Mouse (Mus musculus): ENCODE data around the gene Micu2. TPM values are rescaled to one million over a fixed set of nuclear protein-coding genes. Genes with fewer than 3 reads are reported as not detected.
A peak's percentile ranks its signal among the peaks of the same experiment; 100 is the strongest.
"Not testable (repeated sequence)": the region's sequence is repeated elsewhere in the genome, so short reads cannot be mapped to it uniquely, and the experiment has no call there.

Gene Micu2
- total and polyA plus RNA-seq, 3 experiments, result 22.1 to 77.7 (median 70.3) TPM

GRCm38 (mm10) chr14:57911316-57911715, 87.7 kb downstream of the Micu2 start:
- intact Hi-C loops (cut with DNase I), result loop anchor here (2.0 to 10.0 kb wide), 6 partner anchors 29 to 537 kb away; partner anchors contain the start of genes Mrpl57 and Ska3
- no peak overlapping the region for H3K9ac ChIP-seq (ENCODE audit: low read depth, low read length)
- no peaks in the 10 kb centered on the region; the same call in 1 of the 2 replicates for H3K36me3 ChIP-seq (ENCODE audit: control insufficient read depth, insufficient read depth, low read length)

GRCm38 (mm10) chr14:57910501-57911068, 88.5 kb downstream of the Micu2 start:
- intact Hi-C loops (cut with DNase I), result loop anchor here (1.0 to 10.0 kb wide), 7 partner anchors 28 to 536 kb away; partner anchors contain the start of genes Mrpl57 and Ska3
- 19% methylated on average over 26 of the region's 26 CpGs for WGBS
- Histone ChIP-seq H3K79me2 (replicated peaks; ENCODE audit: control insufficient read depth, insufficient read depth, low read length) (no peaks in the 10 kb centered on the region), H3K27me3 (ENCODE audit: control insufficient read depth, insufficient read depth, low read length) (no peaks in the 10 kb centered on the region), H3K36me3 (ENCODE audit: control insufficient read depth, insufficient read depth, low read length) (no peaks in the 10 kb centered on the region), H3K27ac (peak overlapping the region; percentile 61), H3K4me1 (ENCODE audit: control insufficient read depth, insufficient read depth, low read length) (peaks cover 2% of the 10 kb centered on the region), H3K9ac (ENCODE audit: low read depth, low read length) (no peak overlapping the region), H3K4me3 (peak overlapping the region; percentile 41)
- DNase-seq, result peak; percentile 84 to 87
- TF ChIP-seq EP300 (IDR thresholded peaks at IDR 0.05; ENCODE audit: insufficient read depth, low read depth, low read length) (peak; percentile 97), POLR2A (IDR thresholded peaks at IDR 0.05; ENCODE audit: insufficient read depth, low read depth, low read length) (0 out of 2 replicates have a peak, but pooled peaks have one; percentile 20), CTCF (IDR thresholded peaks at IDR 0.05) (peak; percentile 86)

More at GRCm38 (mm10) chr14:57911316-57911715, 87.7 kb downstream of the Micu2 start:
- DNase-seq, result no peak
- Histone ChIP-seq H3K27ac (no peak overlapping the region), H3K27me3 (ENCODE audit: control insufficient read depth, insufficient read depth, low read length) (no peaks in the 10 kb centered on the region), H3K4me3 (no peak overlapping the region), H3K79me2 (replicated peaks; ENCODE audit: control insufficient read depth, insufficient read depth, low read length) (no peaks in the 10 kb centered on the region), H3K4me1 (ENCODE audit: control insufficient read depth, insufficient read depth, low read length) (peaks cover 2% of the 10 kb centered on the region)
- TF ChIP-seq CTCF (IDR thresholded peaks at IDR 0.05), result no peak
- no peak for TF ChIP-seq EP300 (IDR thresholded peaks at IDR 0.05; ENCODE audit: insufficient read depth, low read depth, low read length)
- TF ChIP-seq POLR2A (IDR thresholded peaks at IDR 0.05; ENCODE audit: insufficient read depth, low read depth, low read length), result no peak
- WGBS, result 86% methylated on average over 4 of the region's 4 CpGs

GRCm38 (mm10) chr14:57909297-57909696, 89.8 kb downstream of the Micu2 start:
- Histone ChIP-seq H3K9ac (ENCODE audit: low read depth, low read length) (no peak overlapping the region), H3K27me3 (ENCODE audit: control insufficient read depth, insufficient read depth, low read length) (no peaks in the 10 kb centered on the region), H3K4me3 (no peak overlapping the region), H3K36me3 (ENCODE audit: control insufficient read depth, insufficient read depth, low read length) (no peaks in the 10 kb centered on the region), H3K27ac (peak overlapping the region; percentile 38; the same call in 1 of the 2 replicates), H3K79me2 (replicated peaks; ENCODE audit: control insufficient read depth, insufficient read depth, low read length) (no peaks in the 10 kb centered on the region), H3K4me1 (ENCODE audit: control insufficient read depth, insufficient read depth, low read length) (peaks cover 2% of the 10 kb centered on the region)
- no peak for DNase-seq
- intact Hi-C loops (cut with DNase I), result loop anchor here (5.0 kb wide), 1 partner anchor 172 kb away; no protein-coding TSS in a partner anchor
- TF ChIP-seq CTCF (IDR thresholded peaks at IDR 0.05) (no peak), POLR2A (IDR thresholded peaks at IDR 0.05; ENCODE audit: insufficient read depth, low read depth, low read length) (no peak), EP300 (IDR thresholded peaks at IDR 0.05; ENCODE audit: insufficient read depth, low read depth, low read length) (no peak)
- 57% methylated on average over 5 of the region's 5 CpGs for WGBS

GRCm38 (mm10) chr14:57908431-57908830, 90.6 kb downstream of the Micu2 start:
- H3K36me3 ChIP-seq (ENCODE audit: control insufficient read depth, insufficient read depth, low read length), result no peaks in the 10 kb centered on the region
- TF ChIP-seq POLR2A (IDR thresholded peaks at IDR 0.05; ENCODE audit: insufficient read depth, low read depth, low read length) (no peak), CTCF (IDR thresholded peaks at IDR 0.05) (no peak), EP300 (IDR thresholded peaks at IDR 0.05; ENCODE audit: insufficient read depth, low read depth, low read length) (no peak)
- H3K4me1 ChIP-seq (ENCODE audit: control insufficient read depth, insufficient read depth, low read length), result peaks cover 2% of the 10 kb centered on the region
- DNase-seq, result peak in 1 of 2 experiments; percentile 33
- H3K27ac ChIP-seq, result peak overlapping the region; percentile 38
- H3K9ac ChIP-seq (ENCODE audit: low read depth, low read length), result no peak overlapping the region
- no peaks in the 10 kb centered on the region for H3K27me3 ChIP-seq (ENCODE audit: control insufficient read depth, insufficient read depth, low read length)
- intact Hi-C loops (cut with DNase I), result loop anchor here (5.0 kb wide), 1 partner anchor 171 kb away; no protein-coding TSS in a partner anchor
- 43% methylated on average over 2 of the region's 2 CpGs for WGBS
- no peak overlapping the region for H3K4me3 ChIP-seq
- H3K79me2 ChIP-seq (replicated peaks; ENCODE audit: control insufficient read depth, insufficient read depth, low read length), result no peaks in the 10 kb centered on the region

- Histone ChIP-seq H3K27me3 (ENCODE audit: control insufficient read depth, insufficient read depth, low read length) (no peaks in the 10 kb centered on the region), H3K4me1 (ENCODE audit: control insufficient read depth, insufficient read depth, low read length) (no peaks in the 10 kb centered on the region), H3K79me2 (replicated peaks; ENCODE audit: control insufficient read depth, insufficient read depth, low read length) (no peaks in the 10 kb centered on the region), H3K4me3 (no peak overlapping the region), H3K36me3 (ENCODE audit: control insufficient read depth, insufficient read depth, low read length) (no peaks in the 10 kb centered on the region), H3K27ac (no peak overlapping the region), H3K9ac (ENCODE audit: low read depth, low read length) (no peak overlapping the region)
- 72% methylated on average over 1 of the region's 1 CpGs for WGBS
- intact Hi-C loops (cut with DNase I), result no loop called here
- TF ChIP-seq CTCF (IDR thresholded peaks at IDR 0.05), result no peak
- no peak for TF ChIP-seq POLR2A (IDR thresholded peaks at IDR 0.05; ENCODE audit: insufficient read depth, low read depth, low read length)
- no peak for TF ChIP-seq EP300 (IDR thresholded peaks at IDR 0.05; ENCODE audit: insufficient read depth, low read depth, low read length)
- no peak for DNase-seq
Observed at GRCm38 (mm10) chr14:57901998-57902397, 97.1 kb downstream of the Micu2 start.

- WGBS, result 93% methylated on average over 12 of the region's 12 CpGs
- intact Hi-C loops (cut with DNase I), result no loop called here
- no peaks in the 10 kb centered on the region for H3K4me1 ChIP-seq (ENCODE audit: control insufficient read depth, insufficient read depth, low read length)
Observed at GRCm38 (mm10) chr14:57896882-57897281, 102.2 kb downstream of the Micu2 start.

GRCm38 (mm10) chr14:57896088-57896871, 102.8 kb downstream of the Micu2 start:
- H3K27ac ChIP-seq; H3K27me3 ChIP-seq (ENCODE audit: control insufficient read depth, insufficient read depth, low read length); H3K79me2 ChIP-seq (replicated peaks; ENCODE audit: control insufficient read depth, insufficient read depth, low read length); H3K4me1 ChIP-seq (ENCODE audit: control insufficient read depth, insufficient read depth, low read length); H3K9ac ChIP-seq (ENCODE audit: low read depth, low read length); DNase-seq; H3K4me3 ChIP-seq; intact Hi-C loops (cut with DNase I); H3K36me3 ChIP-seq (ENCODE audit: control insufficient read depth, insufficient read depth, low read length): not testable (repeated sequence)
- 47% methylated on average over 8 of the region's 8 CpGs for WGBS

More at GRCm38 (mm10) chr14:57896882-57897281, 102.2 kb downstream of the Micu2 start:
- Histone ChIP-seq H3K36me3 (ENCODE audit: control insufficient read depth, insufficient read depth, low read length) (no peaks in the 10 kb centered on the region), H3K27me3 (ENCODE audit: control insufficient read depth, insufficient read depth, low read length) (no peaks in the 10 kb centered on the region), H3K79me2 (replicated peaks; ENCODE audit: control insufficient read depth, insufficient read depth, low read length) (no peaks in the 10 kb centered on the region), H3K27ac (no peak overlapping the region), H3K9ac (ENCODE audit: low read depth, low read length) (no peak overlapping the region), H3K4me3 (no peak overlapping the region)
- no peak for DNase-seq
- TF ChIP-seq CTCF (IDR thresholded peaks at IDR 0.05), result no peak
- no peak for TF ChIP-seq POLR2A (IDR thresholded peaks at IDR 0.05; ENCODE audit: insufficient read depth, low read depth, low read length)
- TF ChIP-seq EP300 (IDR thresholded peaks at IDR 0.05; ENCODE audit: insufficient read depth, low read depth, low read length), result no peak
